Mouse (Mus musculus): ENCODE results near the gene Atg101. TPM values are rescaled to one million over a fixed set of nuclear protein-coding genes. Genes with fewer than 3 reads are reported as not detected.

The Atg101 gene
- 32.3 TPM for polyA plus RNA-seq (2014; fragmentation: Illumina TruSeq; extraction: RNeasy Lipid Tissue Mini Kit (QIAGEN cat#74804); ENCODE audit: insufficient read depth, low read depth, low replicate concordance)

GRCm38 (mm10) chr15:101283911-101284750 lies at the start of gene Atg101:
TSS of gene Atg101 (plus strand) at chr15:101284272.

GRCm38 (mm10) chr15:101253886-101254795 lies 29.9 kb upstream of the Atg101 start, which contains the start of gene Nr4a1:
TSS of gene Nr4a1 (plus strand) at chr15:101254269.

DNA sequence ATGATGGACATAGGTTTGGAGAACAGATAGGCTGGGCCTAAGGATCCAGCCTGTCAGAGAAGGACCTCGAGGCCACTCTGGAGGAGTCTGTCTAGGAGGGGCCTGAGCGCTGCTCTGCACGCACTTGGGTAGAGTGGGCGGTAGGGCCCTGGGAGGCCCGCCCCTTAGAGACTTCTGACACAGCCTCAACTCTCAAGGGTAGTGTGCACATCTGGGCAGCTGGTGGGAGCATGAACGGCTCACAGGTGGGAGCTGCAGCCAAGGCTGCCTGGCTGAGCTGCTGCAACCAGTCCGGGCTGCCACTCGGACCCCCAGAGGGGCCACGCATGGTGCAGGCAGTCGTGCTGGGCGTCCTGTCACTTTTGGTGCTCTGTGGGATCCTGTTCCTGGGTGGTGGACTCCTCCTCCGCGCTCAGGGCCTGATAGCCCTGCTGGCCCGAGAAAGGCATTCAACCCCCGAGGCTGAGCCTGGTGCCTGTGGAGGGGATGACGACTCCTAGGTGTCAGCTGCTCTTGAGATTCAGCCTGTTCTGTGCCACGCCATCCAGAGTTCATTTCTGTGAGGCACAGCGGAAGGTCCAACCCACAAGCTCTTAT lies 9.1 kb downstream of the Atg101 start, which contains the start of gene 6030408B16Rik:
TSS of gene 6030408B16Rik (plus strand) at position 188 of the 597 bp plus-strand sequence.

Other genes starting within 250 kb of the Atg101 start
- gene Gm47841, start 236.9 kb upstream of the Atg101 start, polyA plus RNA-seq (2014; fragmentation: Illumina TruSeq; extraction: RNeasy Lipid Tissue Mini Kit (QIAGEN cat#74804); ENCODE audit: insufficient read depth, low read depth, low replicate concordance), result not detected
- 2.2 TPM for gene Fignl2, start 205.7 kb upstream of the Atg101 start, polyA plus RNA-seq (2014; fragmentation: Illumina TruSeq; extraction: RNeasy Lipid Tissue Mini Kit (QIAGEN cat#74804); ENCODE audit: insufficient read depth, low read depth, low replicate concordance)
- not detected for gene Ankrd33, start 168.5 kb upstream of the Atg101 start, polyA plus RNA-seq (2014; fragmentation: Illumina TruSeq; extraction: RNeasy Lipid Tissue Mini Kit (QIAGEN cat#74804); ENCODE audit: insufficient read depth, low read depth, low replicate concordance)
- gene Acvrl1, start 155.8 kb upstream of the Atg101 start, polyA plus RNA-seq (2014; fragmentation: Illumina TruSeq; extraction: RNeasy Lipid Tissue Mini Kit (QIAGEN cat#74804); ENCODE audit: insufficient read depth, low read depth, low replicate concordance), result 274 TPM
- gene Acvr1b, start 110.2 kb upstream of the Atg101 start, polyA plus RNA-seq (2014; fragmentation: Illumina TruSeq; extraction: RNeasy Lipid Tissue Mini Kit (QIAGEN cat#74804); ENCODE audit: insufficient read depth, low read depth, low replicate concordance), result 14.6 TPM
- 14.4 TPM for gene Grasp, start 60.1 kb upstream of the Atg101 start, polyA plus RNA-seq (2014; fragmentation: Illumina TruSeq; extraction: RNeasy Lipid Tissue Mini Kit (QIAGEN cat#74804); ENCODE audit: insufficient read depth, low read depth, low replicate concordance)
- gene Nr4a1, start 30.0 kb upstream of the Atg101 start, polyA plus RNA-seq (2014; fragmentation: Illumina TruSeq; extraction: RNeasy Lipid Tissue Mini Kit (QIAGEN cat#74804); ENCODE audit: insufficient read depth, low read depth, low replicate concordance), result 51.8 TPM
- gene 6030408B16Rik, start 8.9 kb downstream of the Atg101 start, polyA plus RNA-seq (2014; fragmentation: Illumina TruSeq; extraction: RNeasy Lipid Tissue Mini Kit (QIAGEN cat#74804); ENCODE audit: insufficient read depth, low read depth, low replicate concordance), result 16.6 TPM
- 65.9 TPM for gene Krt80, start 85.9 kb downstream of the Atg101 start, polyA plus RNA-seq (2014; fragmentation: Illumina TruSeq; extraction: RNeasy Lipid Tissue Mini Kit (QIAGEN cat#74804); ENCODE audit: insufficient read depth, low read depth, low replicate concordance)
- gene Krt7, start 126.8 kb downstream of the Atg101 start, polyA plus RNA-seq (2014; fragmentation: Illumina TruSeq; extraction: RNeasy Lipid Tissue Mini Kit (QIAGEN cat#74804); ENCODE audit: insufficient read depth, low read depth, low replicate concordance), result 168 TPM
- 0.25 TPM for gene Krt87, start 154.5 kb downstream of the Atg101 start, polyA plus RNA-seq (2014; fragmentation: Illumina TruSeq; extraction: RNeasy Lipid Tissue Mini Kit (QIAGEN cat#74804); ENCODE audit: insufficient read depth, low read depth, low replicate concordance)
- not detected for gene Krt88, start 163.5 kb downstream of the Atg101 start, polyA plus RNA-seq (2014; fragmentation: Illumina TruSeq; extraction: RNeasy Lipid Tissue Mini Kit (QIAGEN cat#74804); ENCODE audit: insufficient read depth, low read depth, low replicate concordance)
- not detected for gene Krt81, start 179.5 kb downstream of the Atg101 start, polyA plus RNA-seq (2014; fragmentation: Illumina TruSeq; extraction: RNeasy Lipid Tissue Mini Kit (QIAGEN cat#74804); ENCODE audit: insufficient read depth, low read depth, low replicate concordance)
- gene Krt86, start 189.2 kb downstream of the Atg101 start, polyA plus RNA-seq (2014; fragmentation: Illumina TruSeq; extraction: RNeasy Lipid Tissue Mini Kit (QIAGEN cat#74804); ENCODE audit: insufficient read depth, low read depth, low replicate concordance), result not detected
- not detected for gene Krt83, start 207.2 kb downstream of the Atg101 start, polyA plus RNA-seq (2014; fragmentation: Illumina TruSeq; extraction: RNeasy Lipid Tissue Mini Kit (QIAGEN cat#74804); ENCODE audit: insufficient read depth, low read depth, low replicate concordance)
- not detected for gene Gm49425, start 233.0 kb downstream of the Atg101 start, polyA plus RNA-seq (2014; fragmentation: Illumina TruSeq; extraction: RNeasy Lipid Tissue Mini Kit (QIAGEN cat#74804); ENCODE audit: insufficient read depth, low read depth, low replicate concordance)
- gene Krt84, start 248.5 kb downstream of the Atg101 start, polyA plus RNA-seq (2014; fragmentation: Illumina TruSeq; extraction: RNeasy Lipid Tissue Mini Kit (QIAGEN cat#74804); ENCODE audit: insufficient read depth, low read depth, low replicate concordance), result not detected

Data from lung, adult 10 weeks (tissue).